Mouse (Mus musculus) myocyte (in vitro differentiated cells): ENCODE measurements at regions not wholly inside any gene's neighbourhood (a gene's known extent, or its start where the extent isn't known, plus 50 kb on each side); places are given as distances from the start of the nearest gene placed in this dataset.

ENCODE experiments used
- H3K27me3 ChIP-seq: one replicate; pipeline ENCODE4 v1.6.1; 2011; ENCODE audit not compliant: control insufficient read depth, insufficient read depth, insufficient read length
- H3K36me3 ChIP-seq: one replicate; pipeline ENCODE4 v1.6.1; 2011; ENCODE audit not compliant: control insufficient read depth, insufficient read depth
- H3K4me2 ChIP-seq: one replicate; pipeline ENCODE4 v1.6.1; 2011; ENCODE audit warnings: low read depth, control low read depth
- H3K4me3 ChIP-seq: one replicate; pipeline ENCODE4 v1.5.1; 2011; ENCODE audit warnings: mild to moderate bottlenecking, control low read depth, moderate library complexity
- H3K79me2 ChIP-seq: one replicate; pipeline ENCODE4 v1.6.1; 2011; ENCODE audit not compliant: control insufficient read depth, insufficient read depth
- H3ac ChIP-seq: one replicate; pipeline ENCODE4 v1.6.1; 2011; ENCODE audit not compliant: control insufficient read depth, insufficient read length
- E2F4 ChIP-seq: IDR thresholded peaks from one replicate; pipeline ENCODE4 v1.6.1; 2011; ENCODE audit warnings: mild to moderate bottlenecking, control low read depth, moderate library complexity; ENCODE audit not compliant: insufficient read depth
- MAX ChIP-seq: IDR thresholded peaks from one replicate; pipeline ENCODE4 v1.6.1; 2011; ENCODE audit warnings: low read depth, mild to moderate bottlenecking, control low read depth
- MYOD1 ChIP-seq, 3 experiments: IDR thresholded peaks; one replicate each; pipeline ENCODE4 v1.6.1; 2011; ENCODE audit warnings: control low read depth in 2 of 3, low read depth in 2 of 3, mild to moderate bottlenecking in 2 of 3, moderate library complexity in 1 of 3; ENCODE audit not compliant: insufficient read length in 2 of 3, control insufficient read depth in 1 of 3
- TCF12 ChIP-seq: IDR thresholded peaks from one replicate; pipeline ENCODE4 v1.6.1; 2011; ENCODE audit warnings: mild to moderate bottlenecking, control low read depth; ENCODE audit not compliant: poor library complexity, insufficient read depth, severe bottlenecking

GRCm38 (mm10) chr16:97665518-97665917, 54.5 kb upstream of the Tmprss2 start:
- no peak overlapping the region for H3ac ChIP-seq
- no peak overlapping the region for H3K4me2 ChIP-seq
- no peak overlapping the region for H3K4me3 ChIP-seq
- no peaks in the 10 kb centered on the region for H3K27me3 ChIP-seq
- no peak for TF ChIP-seq MAX
- TF ChIP-seq TCF12: no peak
- TF ChIP-seq MYOD1 (IDR thresholded peaks at IDR 0.05; ENCODE audit: control insufficient read depth in 1 of 3, insufficient read length in 2 of 3, low read depth in 2 of 3): peak in 1 of 3 experiments; percentile 32
- TF ChIP-seq E2F4: no peak
- no peaks in the 10 kb centered on the region for H3K79me2 ChIP-seq
- no peaks in the 10 kb centered on the region for H3K36me3 ChIP-seq
